Mouse (Mus musculus) thymus, adult 2 months (tissue): ENCODE measurements around the gene Ern2. TPM values are rescaled to one million over a fixed set of nuclear protein-coding genes. Genes with fewer than 3 reads are reported as not detected.

Experiments
- DNase-seq: peaks from one replicate; pipeline ENCODE4 v3.0.0; 2021
- H3K27ac ChIP-seq: fragments of 200-500 bp; 2 replicates; pipeline ENCODE4 v1.5.1; 2012; ENCODE audit warnings: low read length, control low read depth; ENCODE audit not compliant: control insufficient read depth, insufficient read depth
- H3K27me3 ChIP-seq: fragments of 200-500 bp; 2 replicates; pipeline ENCODE4 v1.6.1; 2012; ENCODE audit warnings: mild to moderate bottlenecking, low read length, moderate library complexity, mixed read lengths; ENCODE audit not compliant: control insufficient read depth, insufficient read depth
- H3K36me3 ChIP-seq: fragments of 200-500 bp; 2 replicates; pipeline ENCODE4 v1.6.1; 2012; ENCODE audit warnings: mild to moderate bottlenecking, low read length, moderate library complexity; ENCODE audit not compliant: control insufficient read depth, insufficient read depth
- H3K4me1 ChIP-seq: fragments of 200-500 bp; replicated peaks from 2 replicates; pipeline ENCODE4 v1.6.1; 2012; ENCODE audit warnings: low read length; ENCODE audit not compliant: control insufficient read depth, insufficient read depth
- H3K4me3 ChIP-seq: fragments of 200-500 bp; 2 replicates; pipeline ENCODE4 v1.5.1; 2012; ENCODE audit warnings: mild to moderate bottlenecking, low read length, control low read depth, moderate library complexity; ENCODE audit not compliant: control insufficient read depth, insufficient read depth
- CTCF ChIP-seq: fragments of 200-500 bp; IDR thresholded peaks from 2 replicates; pipeline ENCODE4 v1.5.1; 2012; ENCODE audit warnings: mild to moderate bottlenecking, control low read depth, low read length, moderate library complexity, borderline replicate concordance; ENCODE audit not compliant: control insufficient read depth, poor library complexity, insufficient read depth; ENCODE audit errors: extremely low read depth
- POLR2A ChIP-seq: fragments of 200-500 bp; IDR thresholded peaks from 2 replicates; pipeline ENCODE4 v1.6.1; 2012; ENCODE audit warnings: mild to moderate bottlenecking, low read length, control low read depth, moderate library complexity; ENCODE audit not compliant: control insufficient read depth, poor library complexity, insufficient read depth; ENCODE audit errors: extremely low read depth
- WGBS: fragments of 180-500 bp; shearing (Covaris S2); methylation state at CpG from one replicate; pipeline ENCODE4 v1.1.7; 2018; 5-methylcytosine and 5-hydroxymethylcytosine counted together
- polyA plus RNA-seq: library from polyadenylated mRNA; depleted of rRNA; stranded (reverse); fragments of >200 nt; gene quantifications from 2 replicates; pipeline ENCODE4 v1.2.3, GENCODE M21; 2012; rRNA removed

The Ern2 gene
- polyA plus RNA-seq, result 0.11 and 0.17 TPM in 2 replicates

DNA sequence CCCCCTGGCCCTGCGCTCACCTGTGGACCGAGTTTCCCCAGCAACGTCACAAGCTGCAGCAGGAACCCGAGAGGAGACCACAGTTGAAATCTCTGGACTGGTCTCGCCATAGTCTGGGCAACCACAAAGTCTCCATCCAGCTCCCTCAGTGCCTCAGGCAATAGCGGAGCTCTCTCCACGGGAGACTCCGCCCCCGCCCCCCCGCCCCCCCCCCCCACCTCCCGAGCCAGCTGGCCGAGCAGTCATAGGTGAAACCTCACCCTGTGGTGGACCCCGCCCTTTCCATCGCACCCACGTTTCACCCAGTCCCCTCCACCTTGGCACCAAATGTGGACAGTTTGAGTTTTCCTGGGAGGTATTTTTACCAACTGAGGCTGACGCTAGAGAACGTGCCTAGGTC is at the start of gene Ern2:
Gene Ern2, minus strand, starts transcription at position 165 of the 400 bp plus-strand sequence.
- H3K27me3 ChIP-seq, result no peaks in the 10 kb centered on the region
- 14% methylated on average over 17 of the region's 17 CpGs for whole genome bisulfite sequencing
- TF ChIP-seq CTCF, result no peak
- TF ChIP-seq POLR2A, result no peak
- no peak within 1 kb of the TSS for H3K4me3 ChIP-seq
- no peak for DNase-seq
- H3K36me3 ChIP-seq, result no peaks in the 10 kb centered on the region
- no peaks in the 10 kb centered on the region for H3K4me1 ChIP-seq
- H3K27ac ChIP-seq, result no peak within 1 kb of the TSS

DNA sequence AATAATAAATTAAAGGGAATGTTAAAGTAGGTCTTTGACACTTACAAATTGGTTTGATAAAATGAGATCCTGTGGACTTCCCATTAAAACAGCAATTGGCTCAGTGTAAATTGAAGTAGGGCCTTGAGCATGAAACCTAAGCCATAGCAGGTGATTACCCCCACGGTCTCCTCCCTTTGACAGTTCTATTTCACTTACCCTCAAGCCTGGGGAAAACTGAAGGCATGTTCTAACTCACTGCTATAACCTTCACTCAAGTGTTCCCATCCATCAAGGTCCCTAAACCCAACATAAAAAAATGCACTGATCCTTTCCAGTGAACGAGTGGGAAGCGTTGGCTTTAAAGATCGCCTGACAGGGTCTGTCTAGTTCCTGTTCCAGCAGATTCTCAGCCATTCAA is 44.9 kb upstream of the Ern2 start:
- Histone ChIP-seq H3K4me1 (no peaks in the 10 kb centered on the region), H3K27ac (no peak overlapping the region), H3K27me3 (no peaks in the 10 kb centered on the region), H3K36me3 (no peaks in the 10 kb centered on the region), H3K4me3 (no peak overlapping the region)
- no peak for DNase-seq
- 84% methylated on average over 4 of the region's 4 CpGs for WGBS
- TF ChIP-seq POLR2A (no peak), CTCF (no peak)

DNA sequence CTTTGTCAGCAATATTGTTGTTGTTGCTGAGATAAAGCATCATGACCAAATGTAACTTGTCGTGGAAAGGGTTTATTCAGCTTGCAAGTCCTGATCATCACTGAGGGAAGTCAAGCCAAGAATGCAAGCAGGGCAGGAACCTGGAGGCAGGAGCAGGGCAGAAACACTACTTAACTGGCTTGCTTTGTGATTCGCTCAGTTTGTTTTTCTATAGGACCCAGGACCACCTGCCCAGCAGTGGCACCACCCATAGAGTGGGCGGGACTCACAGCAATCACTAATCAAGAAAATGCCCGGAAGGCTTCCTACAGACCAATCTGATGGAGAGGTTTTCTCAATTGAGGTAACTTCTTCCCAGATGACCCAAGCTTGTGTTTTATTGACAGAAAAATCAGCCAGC is 43.9 kb upstream of the Ern2 start:
- Histone ChIP-seq H3K27ac (no peak overlapping the region), H3K4me1 (no peaks in the 10 kb centered on the region), H3K4me3 (no peak overlapping the region), H3K36me3 (no peaks in the 10 kb centered on the region), H3K27me3 (no peaks in the 10 kb centered on the region)
- TF ChIP-seq POLR2A, result no peak
- no peak for TF ChIP-seq CTCF
- DNase-seq, result no peak
- WGBS, result 96% methylated on average over 4 of the region's 4 CpGs

- Histone ChIP-seq H3K4me1 (no peaks in the 10 kb centered on the region), H3K27ac (no peak overlapping the region), H3K4me3 (no peak overlapping the region), H3K27me3 (no peaks in the 10 kb centered on the region), H3K36me3 (no peaks in the 10 kb centered on the region)
- TF ChIP-seq CTCF (no peak), POLR2A (no peak)
- no peak for DNase-seq
- WGBS, result 80% methylated on average over 3 of the region's 3 CpGs
Observed at GRCm38 (mm10) chr7:122229306-122229705, 43.3 kb upstream of the Ern2 start.

DNA sequence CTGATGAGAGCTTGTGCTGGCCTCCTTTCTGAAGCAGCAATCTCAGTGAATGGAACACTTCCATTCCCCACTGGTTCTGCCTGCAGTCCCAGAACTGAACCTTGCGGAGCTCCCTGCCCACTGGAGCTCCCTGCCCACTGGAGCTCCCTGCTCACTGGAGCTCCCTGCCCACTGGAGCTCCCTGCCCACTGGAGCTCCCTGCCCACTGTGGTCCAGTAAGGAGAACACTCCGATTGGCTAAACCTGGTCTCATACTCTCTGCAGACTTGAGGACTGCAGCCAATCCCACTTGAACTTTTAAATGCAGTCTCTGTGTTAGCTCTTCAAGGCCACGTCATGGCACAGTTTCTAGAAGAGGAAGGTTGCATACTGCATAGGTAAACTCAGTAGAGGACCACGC is 40.7 kb upstream of the Ern2 start:
- Histone ChIP-seq H3K4me3 (no peak overlapping the region), H3K4me1 (no peaks in the 10 kb centered on the region), H3K27me3 (no peaks in the 10 kb centered on the region), H3K36me3 (no peaks in the 10 kb centered on the region), H3K27ac (no peak overlapping the region)
- no peak for DNase-seq
- TF ChIP-seq CTCF, result no peak
- no peak for TF ChIP-seq POLR2A
- 96% methylated on average over 4 of the region's 4 CpGs for WGBS

GRCm38 (mm10) chr7:122226020-122226742 is 40.2 kb upstream of the Ern2 start:
- DNase-seq, result no peak
- WGBS, result 88% methylated on average over 7 of the region's 7 CpGs

DNA sequence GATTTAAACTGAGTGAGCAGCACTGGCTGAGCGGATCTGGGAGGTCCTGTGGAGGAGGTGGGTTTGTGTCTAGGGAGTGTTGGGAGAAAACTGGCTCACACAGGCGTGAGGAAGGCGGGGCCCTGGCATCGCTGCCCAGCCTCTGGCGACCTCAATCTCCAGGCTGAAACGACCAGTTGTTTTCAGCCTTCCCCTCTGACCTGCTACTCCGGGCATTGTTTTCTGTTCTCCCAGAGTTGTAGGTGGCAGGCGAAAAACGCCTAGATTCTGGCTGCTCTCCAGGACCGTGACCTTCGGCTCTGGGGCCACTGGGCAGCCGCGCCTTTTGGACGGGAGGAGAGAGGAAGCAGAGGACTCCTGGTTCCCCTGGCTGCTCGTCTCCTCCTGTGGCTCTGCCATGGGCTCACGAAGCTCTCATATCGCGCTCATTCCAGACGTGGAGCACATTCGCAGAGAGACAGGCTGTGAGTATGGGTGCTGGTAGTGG is 33.4 kb upstream of the Ern2 start, which contains the start of gene Chp2:
Gene Chp2, plus strand, starts transcription at position 182 of the 487 bp plus-strand sequence.
- no peak within 1 kb of the TSS for H3K27ac ChIP-seq
- no peak for TF ChIP-seq POLR2A
- TF ChIP-seq CTCF, result no peak
- H3K4me3 ChIP-seq, result no peak within 1 kb of the TSS
- no peaks in the 10 kb centered on the region for H3K4me1 ChIP-seq
- H3K36me3 ChIP-seq, result no peaks in the 10 kb centered on the region
- no peak for DNase-seq
- no peaks in the 10 kb centered on the region for H3K27me3 ChIP-seq
- 30% methylated on average over 20 of the region's 20 CpGs for WGBS

More at GRCm38 (mm10) chr7:122226020-122226742, 40.2 kb upstream of the Ern2 start:
- TF ChIP-seq CTCF (no peak), POLR2A (no peak)
- Histone ChIP-seq H3K4me1 (no peaks in the 10 kb centered on the region), H3K27ac (no peak overlapping the region), H3K27me3 (no peaks in the 10 kb centered on the region), H3K4me3 (no peak overlapping the region), H3K36me3 (no peaks in the 10 kb centered on the region)
